Mouse (Mus musculus): ENCODE measurements around the gene Fam129b. TPM values are rescaled to one million over a fixed set of nuclear protein-coding genes. Genes with fewer than 3 reads are reported as not detected.
A peak's percentile ranks its signal among the peaks of the same experiment; 100 is the strongest.

The Fam129b gene
- total RNA-seq, 2 experiments from 2014 or later, result 18.4 to 40.7 TPM

- no peak for ATAC-seq (ENCODE audit: poor library complexity, severe bottlenecking)
Observed at GRCm38 (mm10) chr2:32962875-32963220, 86.9 kb downstream of the Fam129b start.

GRCm38 (mm10) chr2:32963544-32963943, 87.6 kb downstream of the Fam129b start:
- ATAC-seq (ENCODE audit: poor library complexity, severe bottlenecking), result no peak

GRCm38 (mm10) chr2:32963981-32964380, 88.1 kb downstream of the Fam129b start:
- no peak for ATAC-seq (ENCODE audit: poor library complexity, severe bottlenecking)

GRCm38 (mm10) chr2:32964659-32965457, 88.9 kb downstream of the Fam129b start:
- ATAC-seq (ENCODE audit: poor library complexity, severe bottlenecking), result no peak

GRCm38 (mm10) chr2:32965511-32966183, 89.7 kb downstream of the Fam129b start:
- ATAC-seq (ENCODE audit: poor library complexity, severe bottlenecking), result no peak

GRCm38 (mm10) chr2:32966184-32966688, 90.3 kb downstream of the Fam129b start:
- ATAC-seq (ENCODE audit: poor library complexity, severe bottlenecking), result no peak; the same call in 1 of the 2 replicates

GRCm38 (mm10) chr2:32966689-32967631, 91.0 kb downstream of the Fam129b start:
- peak; percentile 92 for ATAC-seq (ENCODE audit: poor library complexity, severe bottlenecking)

GRCm38 (mm10) chr2:32968024-32968614, 92.2 kb downstream of the Fam129b start:
- no peak for ATAC-seq (ENCODE audit: poor library complexity, severe bottlenecking)

GRCm38 (mm10) chr2:32969326-32969725, 93.4 kb downstream of the Fam129b start:
- ATAC-seq (ENCODE audit: poor library complexity, severe bottlenecking), result no peak

- ATAC-seq (ENCODE audit: poor library complexity, severe bottlenecking), result no peak
Observed at GRCm38 (mm10) chr2:32971235-32971634, 95.3 kb downstream of the Fam129b start.

- ATAC-seq (ENCODE audit: poor library complexity, severe bottlenecking), result no peak
Observed at GRCm38 (mm10) chr2:32974216-32974615, 98.3 kb downstream of the Fam129b start.

Other genes with a start within 250 kb of the Fam129b start
- 6.3 and 7.9 TPM in 2 replicates for gene Eng, start 229.5 kb upstream of the Fam129b start, total RNA-seq (2015)
- gene Eng, start 229.5 kb upstream of the Fam129b start, total RNA-seq (2017), result 2.0 and 2.2 TPM in 2 replicates
- gene Fpgs, start 172.0 kb upstream of the Fam129b start, total RNA-seq (2015), result 0.91 and 4.6 TPM in 2 replicates
- gene Fpgs, start 172.0 kb upstream of the Fam129b start, total RNA-seq (2017), result 2.6 and 3.0 TPM in 2 replicates
- gene Cdk9, start 163.0 kb upstream of the Fam129b start, total RNA-seq (2015), result 82.1 and 84.4 TPM in 2 replicates
- gene Cdk9, start 163.0 kb upstream of the Fam129b start, total RNA-seq (2017), result 73.9 and 79.2 TPM in 2 replicates
- 49.8 and 56.2 TPM in 2 replicates for gene Sh2d3c, start 155.1 kb upstream of the Fam129b start, total RNA-seq (2015)
- gene Sh2d3c, start 155.1 kb upstream of the Fam129b start, total RNA-seq (2017), result 30.1 and 38.2 TPM in 2 replicates
- not detected in 2 replicates for gene 6330409D20Rik, start 135.1 kb upstream of the Fam129b start, total RNA-seq (2015)
- gene 6330409D20Rik, start 135.1 kb upstream of the Fam129b start, total RNA-seq (2017), result not detected in 2 replicates
- 19.0 and 24.2 TPM in 2 replicates for gene Tor2a, start 118.9 kb upstream of the Fam129b start, total RNA-seq (2015)
- gene Tor2a, start 118.9 kb upstream of the Fam129b start, total RNA-seq (2017), result 17.7 and 17.8 TPM in 2 replicates
- gene Ttc16, start 100.5 kb upstream of the Fam129b start, total RNA-seq (2015), result not detected in 2 replicates
- not detected in 2 replicates for gene Ttc16, start 100.5 kb upstream of the Fam129b start, total RNA-seq (2017)
- gene Ptrh1, start 100.3 kb upstream of the Fam129b start, total RNA-seq (2015), result 0.57 TPM in 1 of 2 replicates, not detected in the other
- 0.88 and 5.4 TPM in 2 replicates for gene Ptrh1, start 100.3 kb upstream of the Fam129b start, total RNA-seq (2017)
- gene Cfap157, start 91.7 kb upstream of the Fam129b start, total RNA-seq (2015), result not detected in 2 replicates
- gene Cfap157, start 91.7 kb upstream of the Fam129b start, total RNA-seq (2017), result not detected in 2 replicates
- gene Stxbp1, start 28.9 kb upstream of the Fam129b start, total RNA-seq (2015), result 0.09 and 0.30 TPM in 2 replicates
- 0.48 and 1.3 TPM in 2 replicates for gene Stxbp1, start 28.9 kb upstream of the Fam129b start, total RNA-seq (2017)
- gene Rpl12, start 85.4 kb downstream of the Fam129b start, total RNA-seq (2015), result 1,104 and 1,138 TPM in 2 replicates
- gene Rpl12, start 85.4 kb downstream of the Fam129b start, total RNA-seq (2017), result 1,103 and 1,144 TPM in 2 replicates
- gene Lrsam1, start 85.5 kb downstream of the Fam129b start, total RNA-seq (2015), result 3.2 and 5.5 TPM in 2 replicates
- 7.2 and 10.6 TPM in 2 replicates for gene Lrsam1, start 85.5 kb downstream of the Fam129b start, total RNA-seq (2017)
- 1.4 and 1.5 TPM in 2 replicates for gene Slc2a8, start 106.0 kb downstream of the Fam129b start, total RNA-seq (2015)
- gene Slc2a8, start 106.0 kb downstream of the Fam129b start, total RNA-seq (2017), result 0.89 and 1.8 TPM in 2 replicates

Data from megakaryocyte, adult 5-6 weeks (primary cell).